Mouse (Mus musculus) midbrain, embryonic 16.5 days (tissue): ENCODE data around the gene Gjb5. TPM values are rescaled to one million over a fixed set of nuclear protein-coding genes. Genes with fewer than 3 reads are reported as not detected.

Experiments
- ATAC-seq: fragments of 200-750 bp; cut with Nextera tagmentation; 2 replicates; pipeline ENCODE4 v1.8.0; 2017; ENCODE audit warnings: moderate TSS enrichment
- H3K27ac ChIP-seq: fragments of 300-500 bp; sonication (generic); 2 replicates; pipeline ENCODE4 v1.5.1; 2014; ENCODE audit warnings: mild to moderate bottlenecking, low read length, mixed read lengths
- H3K27me3 ChIP-seq: fragments of 300-500 bp; sonication (generic); 2 replicates; pipeline ENCODE4 v1.6.1; 2014; ENCODE audit warnings: low read depth, low read length, mixed read lengths; ENCODE audit not compliant: control insufficient read depth, insufficient read depth
- H3K36me3 ChIP-seq: fragments of 300-500 bp; sonication (generic); 2 replicates; pipeline ENCODE4 v1.6.1; 2014; ENCODE audit warnings: mild to moderate bottlenecking, low read length, moderate library complexity, mixed read lengths; ENCODE audit not compliant: control insufficient read depth, insufficient read depth
- H3K4me1 ChIP-seq: fragments of 300-500 bp; sonication (generic); 2 replicates; pipeline ENCODE4 v1.6.1; 2014; ENCODE audit warnings: mild to moderate bottlenecking, low read length, mixed read lengths; ENCODE audit not compliant: control insufficient read depth, insufficient read depth
- H3K4me2 ChIP-seq: fragments of 300-500 bp; sonication (generic); 2 replicates; pipeline ENCODE4 v1.6.1; 2014; ENCODE audit warnings: mild to moderate bottlenecking, low read length, mixed read lengths
- H3K4me3 ChIP-seq: fragments of 300-500 bp; sonication (generic); 2 replicates; pipeline ENCODE4 v1.5.1; 2014; ENCODE audit warnings: low read depth, mild to moderate bottlenecking, low read length, moderate library complexity, mixed read lengths
- H3K9ac ChIP-seq: fragments of 300-500 bp; sonication (generic); 2 replicates; pipeline ENCODE4 v1.6.1; 2014; ENCODE audit warnings: low read depth, low read length, mixed read lengths
- H3K9me3 ChIP-seq: fragments of 300-500 bp; sonication (generic); replicated peaks from 2 replicates; pipeline ENCODE4 v1.6.1; 2014; ENCODE audit warnings: mild to moderate bottlenecking, low read length, mixed read lengths; ENCODE audit not compliant: control insufficient read depth, poor library complexity, severe bottlenecking
- WGBS: fragments of 180-500 bp; shearing (Covaris S2); extraction: QIAGEN DNeasy Blood & Tissue Kit; methylation state at CpG from one replicate; pipeline ENCODE4 v1.1.7; 2014; 5-methylcytosine and 5-hydroxymethylcytosine counted together
- polyA plus RNA-seq: library from polyadenylated mRNA; unstranded; fragments of >200 nt; fragmentation: Nextera tagmentation; extraction: Ambion mirVana; gene quantifications from 2 replicates; pipeline ENCODE4 v1.2.1, GENCODE M21; 2015

Gjb5 gene
- 0.18 TPM in 1 of 2 replicates, not detected in the other for polyA plus RNA-seq

DNA sequence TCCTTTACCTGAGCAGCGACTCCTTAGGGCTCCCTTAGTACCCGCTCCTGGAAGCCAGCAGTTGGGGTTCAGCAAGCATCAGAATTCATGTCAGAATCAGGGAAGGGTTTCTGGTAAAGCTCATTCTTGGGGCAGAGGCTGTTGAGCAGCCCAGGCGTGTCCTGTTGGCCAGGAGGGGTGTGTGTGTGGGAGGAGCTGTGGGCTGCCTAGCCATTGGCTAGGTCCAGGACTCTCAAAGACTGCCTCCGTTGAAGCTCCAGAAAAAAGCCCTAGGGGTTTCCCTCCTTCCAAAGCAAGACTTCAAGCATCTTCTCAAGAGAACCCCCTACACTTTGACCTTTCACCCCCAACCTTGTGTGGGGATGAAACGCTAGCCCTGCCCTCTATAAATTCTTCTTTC, at the start of gene Gjb5:
Gene Gjb5, minus strand, starts transcription at position 164 of the 400 bp plus-strand sequence.
- no peaks in the 10 kb centered on the region for H3K36me3 ChIP-seq
- H3K9ac ChIP-seq: no peak within 1 kb of the TSS
- 33% methylated on average over 5 of the region's 5 CpGs for WGBS
- no peak within 1 kb of the TSS for H3K27ac ChIP-seq
- ATAC-seq: no peak
- H3K27me3 ChIP-seq: no peaks in the 10 kb centered on the region
- no peak within 1 kb of the TSS for H3K4me3 ChIP-seq
- no peak within 1 kb of the TSS for H3K4me2 ChIP-seq
- no peaks in the 10 kb centered on the region for H3K9me3 ChIP-seq
- H3K4me1 ChIP-seq: no peaks in the 10 kb centered on the region

GRCm38 (mm10) chr4:127402614-127403013, 44.6 kb upstream of the Gjb5 start:
- no peak; the same call in 1 of the 2 replicates for ATAC-seq

GRCm38 (mm10) chr4:127402166-127402565, 44.2 kb upstream of the Gjb5 start:
- H3K4me2 ChIP-seq: no peak overlapping the region
- H3K4me3 ChIP-seq: no peak overlapping the region
- H3K36me3 ChIP-seq: no peaks in the 10 kb centered on the region
- WGBS: 76% methylated on average over 4 of the region's 4 CpGs
- H3K4me1 ChIP-seq: peaks cover 2% of the 10 kb centered on the region; the same call in 1 of the 2 replicates
- no peak overlapping the region for H3K27ac ChIP-seq
- ATAC-seq: peak; percentile 63; the same call in 1 of the 2 replicates
- no peaks in the 10 kb centered on the region for H3K27me3 ChIP-seq
- no peaks in the 10 kb centered on the region for H3K9me3 ChIP-seq
- no peak overlapping the region for H3K9ac ChIP-seq

More at GRCm38 (mm10) chr4:127402614-127403013, 44.6 kb upstream of the Gjb5 start:
- Histone ChIP-seq H3K36me3 (no peaks in the 10 kb centered on the region), H3K4me2 (no peak overlapping the region), H3K9me3 (no peaks in the 10 kb centered on the region), H3K27me3 (no peaks in the 10 kb centered on the region), H3K9ac (no peak overlapping the region), H3K4me3 (no peak overlapping the region), H3K27ac (no peak overlapping the region), H3K4me1 (peaks cover 2% of the 10 kb centered on the region; the same call in 1 of the 2 replicates)
- WGBS: 51% methylated on average over 3 of the region's 3 CpGs

GRCm38 (mm10) chr4:127400165-127401145, 42.5 kb upstream of the Gjb5 start:
- WGBS: 67% methylated on average over 11 of the region's 11 CpGs
- Histone ChIP-seq H3K9me3 (no peaks in the 10 kb centered on the region), H3K36me3 (no peaks in the 10 kb centered on the region), H3K9ac (no peak overlapping the region), H3K4me2 (no peak overlapping the region), H3K4me3 (no peak overlapping the region), H3K4me1 (peaks cover 2% of the 10 kb centered on the region; the same call in 1 of the 2 replicates), H3K27ac (no peak overlapping the region), H3K27me3 (no peaks in the 10 kb centered on the region)
- no peak for ATAC-seq

DNA sequence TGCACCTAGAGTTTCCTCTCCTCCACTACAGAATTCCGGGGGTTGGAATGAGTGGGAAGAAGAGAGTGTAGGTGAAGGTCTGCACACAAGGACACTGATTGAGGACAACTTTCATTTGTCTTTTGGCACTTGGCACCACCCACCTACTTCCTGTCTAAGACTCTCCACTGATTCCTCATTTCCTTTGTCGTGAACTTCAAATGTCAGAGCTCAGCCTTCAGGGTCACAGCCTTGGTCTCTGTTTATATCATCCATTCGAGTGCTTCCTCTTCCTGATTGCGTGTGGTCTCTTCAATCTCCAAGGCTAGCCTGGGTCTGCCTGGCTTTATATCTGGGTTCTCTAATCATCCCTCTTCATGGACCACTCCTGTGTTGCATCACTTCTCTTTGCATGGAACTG, 37.6 kb upstream of the Gjb5 start:
- Histone ChIP-seq H3K27ac (no peak overlapping the region), H3K4me1 (no peaks in the 10 kb centered on the region), H3K4me2 (no peak overlapping the region), H3K9ac (no peak overlapping the region), H3K36me3 (no peaks in the 10 kb centered on the region), H3K27me3 (no peaks in the 10 kb centered on the region), H3K9me3 (peaks cover 4% of the 10 kb centered on the region; the same call in 1 of the 2 replicates), H3K4me3 (no peak overlapping the region)
- WGBS: 80% methylated on average over 4 of the region's 4 CpGs
- ATAC-seq: no peak

DNA sequence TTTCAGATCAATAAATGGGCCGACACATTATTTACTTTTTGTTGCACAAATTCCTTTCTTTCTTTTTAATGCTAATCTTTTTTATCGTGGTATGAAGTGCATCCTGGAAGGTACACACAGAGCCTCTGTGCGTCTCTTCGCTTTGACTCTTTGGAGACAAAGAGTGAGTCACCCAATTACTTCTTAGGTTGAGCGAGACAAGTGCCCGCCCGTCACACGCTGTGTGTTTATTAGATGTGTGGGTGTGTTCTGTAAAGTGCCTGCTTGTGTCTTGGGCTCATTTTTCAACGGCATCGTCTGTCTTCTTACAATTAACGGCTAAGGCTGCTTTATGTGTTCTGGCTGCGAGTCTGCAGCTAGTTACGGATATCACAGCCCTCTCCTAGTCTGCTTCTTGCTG, 31.7 kb upstream of the Gjb5 start:
- Histone ChIP-seq H3K27me3 (no peaks in the 10 kb centered on the region), H3K27ac (no peak overlapping the region), H3K4me3 (no peak overlapping the region), H3K4me1 (no peaks in the 10 kb centered on the region), H3K9me3 (peaks cover 4% of the 10 kb centered on the region; the same call in 1 of the 2 replicates), H3K36me3 (no peaks in the 10 kb centered on the region), H3K9ac (no peak overlapping the region), H3K4me2 (no peak overlapping the region)
- WGBS: 63% methylated on average over 13 of the region's 13 CpGs
- no peak for ATAC-seq

DNA sequence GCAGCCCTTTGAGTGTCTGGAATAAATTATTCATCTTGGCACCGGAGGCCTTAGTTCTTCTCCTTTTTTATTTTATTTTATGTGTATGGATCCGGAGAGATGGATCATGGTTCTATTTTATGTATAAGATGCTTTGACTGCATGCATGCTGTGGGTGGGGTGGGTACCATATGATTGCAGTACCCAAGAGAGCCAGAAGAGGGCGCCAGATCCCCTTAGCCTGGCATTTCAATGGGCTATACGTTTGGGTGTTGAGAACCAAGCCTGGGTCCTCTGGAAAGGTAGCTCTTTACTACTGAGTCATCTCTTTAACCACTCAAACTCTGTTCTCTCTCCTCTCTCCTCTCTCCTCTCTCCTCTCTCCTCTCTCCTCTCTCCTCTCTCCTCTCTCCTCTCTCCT, 19.4 kb upstream of the Gjb5 start:
- WGBS: 38% methylated on average over 4 of the region's 4 CpGs
- no peak for ATAC-seq
- Histone ChIP-seq H3K27me3 (no peaks in the 10 kb centered on the region), H3K4me2 (no peak overlapping the region), H3K9me3 (no peaks in the 10 kb centered on the region), H3K27ac (no peak overlapping the region), H3K4me1 (peaks cover 4% of the 10 kb centered on the region; the same call in 1 of the 2 replicates), H3K9ac (no peak overlapping the region), H3K4me3 (no peak overlapping the region), H3K36me3 (no peaks in the 10 kb centered on the region)

DNA sequence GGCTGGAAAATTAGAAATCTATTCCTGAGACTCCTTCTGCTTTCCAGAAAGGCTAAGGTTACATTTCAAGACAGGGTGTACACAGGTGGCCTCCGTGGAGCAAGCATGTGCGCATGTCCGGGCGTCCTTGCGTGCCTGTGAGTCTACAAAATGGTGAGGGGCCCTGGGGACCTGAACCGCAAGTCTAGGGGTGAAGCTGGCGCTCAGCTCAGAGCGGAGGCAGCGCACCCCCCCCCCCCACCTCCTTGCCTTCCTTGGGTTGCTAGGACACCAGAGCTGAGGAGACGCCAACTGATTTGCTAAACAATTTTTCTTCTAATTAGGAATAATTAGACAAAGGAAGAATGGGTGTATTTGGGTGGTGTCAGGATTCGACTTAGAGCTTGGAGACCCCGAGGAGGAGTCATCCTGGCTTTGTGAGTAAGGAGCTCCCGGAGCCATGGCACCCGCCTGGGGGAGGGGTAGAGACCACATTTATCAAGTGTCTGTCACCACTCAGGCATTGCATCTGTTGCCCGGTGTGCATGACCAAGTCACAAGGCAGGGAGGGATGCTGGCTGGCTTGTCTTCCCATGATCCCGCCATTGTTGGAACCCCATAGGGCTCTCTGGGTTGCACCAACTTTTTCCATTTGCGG, 17.7 kb upstream of the Gjb5 start:
- Histone ChIP-seq H3K4me3 (no peak overlapping the region), H3K9me3 (no peaks in the 10 kb centered on the region), H3K27me3 (no peaks in the 10 kb centered on the region), H3K36me3 (no peaks in the 10 kb centered on the region), H3K9ac (no peak overlapping the region), H3K4me2 (no peak overlapping the region), H3K4me1 (peaks cover 4% of the 10 kb centered on the region; the same call in 1 of the 2 replicates), H3K27ac (no peak overlapping the region)
- WGBS: 70% methylated on average over 17 of the region's 17 CpGs
- 0 out of 2 replicates have a peak, but pooled peaks have one; percentile 36 for ATAC-seq
